8 mouse cellular contexts compared by ENCODE assay signal in genomic region chr11:114668741-114669623, GRCm38 (mm10). TPM values are rescaled to one million over a fixed set of nuclear protein-coding genes. Genes with fewer than 3 reads are reported as not detected.
A peak's percentile ranks its signal among the peaks of the same experiment; 100 is the strongest.
DNase-seq lines count a peak whose midpoint lies in the region; ATAC-seq and TF ChIP-seq lines count a peak whose summit lies in the region.

No protein-coding gene starts in this region.

- H3K36me3 ChIP-seq in E14TG2a.4 (ENCODE audit: insufficient read depth, low read length), result peaks cover 51% of the 10 kb centered on the region
- peaks cover 38% of the 10 kb centered on the region for H3K36me3 ChIP-seq in forebrain, embryonic 13.5 days (ENCODE audit: poor library complexity, severe bottlenecking)
- H3K36me3 ChIP-seq in heart, postnatal 0 days (replicated peaks; ENCODE audit: control insufficient read depth, insufficient read depth, low read length), result peaks cover 31% of the 10 kb centered on the region
- peaks cover 24% of the 10 kb centered on the region for H3K36me3 ChIP-seq in liver, embryonic 16.5 days (ENCODE audit: control insufficient read depth, insufficient read depth)
- peaks cover 15% of the 10 kb centered on the region for H3K36me3 ChIP-seq in neural tube, embryonic 11.5 days (ENCODE audit: control insufficient read depth, insufficient read depth, low read length)
- H3K36me3 ChIP-seq in testis, adult 2 months (ENCODE audit: control insufficient read depth, insufficient read depth, low read length), result peaks cover 2% of the 10 kb centered on the region; the same call in 1 of the 2 replicates

- no peak for TF ChIP-seq POLR2A in testis, adult 2 months (IDR thresholded peaks at IDR 0.05; ENCODE audit: control insufficient read depth, low read depth, low read length)

- H3K4me1 ChIP-seq in E14TG2a.4 (replicated peaks; ENCODE audit: low read depth, low read length), result peaks cover 63% of the 10 kb centered on the region
- peaks cover 20% of the 10 kb centered on the region for H3K4me1 ChIP-seq in forebrain, embryonic 13.5 days
- H3K4me1 ChIP-seq in heart, postnatal 0 days (ENCODE audit: control insufficient read depth, insufficient read depth), result peaks cover 18% of the 10 kb centered on the region
- peaks cover 20% of the 10 kb centered on the region for H3K4me1 ChIP-seq in liver, embryonic 16.5 days (ENCODE audit: control insufficient read depth, low read depth, low read length)
- H3K4me1 ChIP-seq in neural tube, embryonic 11.5 days (ENCODE audit: control insufficient read depth, insufficient read depth, low read length), result peaks cover 13% of the 10 kb centered on the region
- peaks cover 15% of the 10 kb centered on the region for H3K4me1 ChIP-seq in testis, adult 2 months (ENCODE audit: control insufficient read depth, insufficient read depth, low read length)

- H3K9me3 ChIP-seq in E14TG2a.4 (ENCODE audit: low read length), result no peaks in the 10 kb centered on the region
- H3K9me3 ChIP-seq in forebrain, embryonic 13.5 days (replicated peaks), result no peaks in the 10 kb centered on the region
- H3K9me3 ChIP-seq in heart, postnatal 0 days (replicated peaks; ENCODE audit: control insufficient read depth, low read length), result no peaks in the 10 kb centered on the region
- no peaks in the 10 kb centered on the region for H3K9me3 ChIP-seq in liver, embryonic 16.5 days (replicated peaks; ENCODE audit: control insufficient read depth, low read length)
- H3K9me3 ChIP-seq in neural tube, embryonic 11.5 days (ENCODE audit: control insufficient read depth, low read length), result no peaks in the 10 kb centered on the region

- H3K27ac ChIP-seq in forebrain, embryonic 13.5 days, result peak overlapping the region; percentile 94
- H3K27ac ChIP-seq in heart, postnatal 0 days (ENCODE audit: low read depth), result peak overlapping the region; percentile 95
- H3K27ac ChIP-seq in liver, embryonic 16.5 days (ENCODE audit: low read length), result peak overlapping the region; percentile 32
- peak overlapping the region; percentile 87 for H3K27ac ChIP-seq in neural tube, embryonic 11.5 days (ENCODE audit: low read depth, low read length)
- H3K27ac ChIP-seq in testis, adult 2 months (ENCODE audit: control insufficient read depth, insufficient read depth, low read depth, low read length), result peak overlapping the region; percentile 71

- peak; percentile 74 for DNase-seq in cerebellum, adult 11 months
- peak; percentile 85 for DNase-seq in heart, postnatal 0 days (ENCODE audit: low spot score)
- peak; percentile 86 to 92 for DNase-seq in kidney, postnatal 4 days
- peak; percentile 87 for DNase-seq in neural tube, embryonic 11.5 days (ENCODE audit: low spot score)

- under 1% methylated on average over 59 of the region's 60 CpGs for WGBS in forebrain, embryonic 13.5 days
- under 1% methylated on average over 60 of the region's 60 CpGs for WGBS in heart, postnatal 0 days
- under 1% methylated on average over 60 of the region's 60 CpGs for WGBS in liver, embryonic 16.5 days (ENCODE audit: insufficient replicate concordance)
- WGBS in neural tube, embryonic 11.5 days, result under 1% methylated on average over 59 of the region's 60 CpGs

- H3K27me3 ChIP-seq in E14TG2a.4 (ENCODE audit: insufficient read depth, low read length), result no peaks in the 10 kb centered on the region
- H3K27me3 ChIP-seq in forebrain, embryonic 13.5 days, result peaks cover 10% of the 10 kb centered on the region; the same call in 1 of the 2 replicates
- H3K27me3 ChIP-seq in heart, postnatal 0 days (ENCODE audit: control insufficient read depth, insufficient read depth, low read length), result 0 out of 2 replicates have a peak, but pooled peaks cover 3% of the 10 kb centered on the region
- peaks cover 3% of the 10 kb centered on the region; the same call in 1 of the 2 replicates for H3K27me3 ChIP-seq in liver, embryonic 16.5 days (ENCODE audit: control insufficient read depth, insufficient read depth, low read depth, low read length)
- no peaks in the 10 kb centered on the region for H3K27me3 ChIP-seq in neural tube, embryonic 11.5 days (ENCODE audit: control insufficient read depth, insufficient read depth, low read length)
- H3K27me3 ChIP-seq in testis, adult 2 months (ENCODE audit: control insufficient read depth, insufficient read depth, low read length), result no peaks in the 10 kb centered on the region

- peak; percentile 24 for TF ChIP-seq CTCF in E14TG2a.4 (conservative IDR thresholded peaks at IDR 0.05; ENCODE audit: low read length)
- peak; percentile 33 for TF ChIP-seq CTCF in heart, postnatal 0 days (IDR thresholded peaks at IDR 0.05; ENCODE audit: low read depth)
- TF ChIP-seq CTCF in testis, adult 2 months (IDR thresholded peaks at IDR 0.05; ENCODE audit: control insufficient read depth, insufficient read depth, insufficient replicate concordance, low read depth, low read length), result peak; percentile 40; the same call in 1 of the 2 replicates

- peak overlapping the region; percentile 89 for H3K9ac ChIP-seq in forebrain, embryonic 13.5 days
- H3K9ac ChIP-seq in heart, postnatal 0 days (replicated peaks; ENCODE audit: low read depth, low read length), result peak overlapping the region; percentile 90
- peak overlapping the region; percentile 74 for H3K9ac ChIP-seq in liver, embryonic 16.5 days (ENCODE audit: low read depth, low read length)
- H3K9ac ChIP-seq in neural tube, embryonic 11.5 days (ENCODE audit: low read length), result peak overlapping the region; percentile 94

- peak overlapping the region; percentile 95 for H3K4me2 ChIP-seq in forebrain, embryonic 13.5 days
- peak overlapping the region; percentile 91 for H3K4me2 ChIP-seq in heart, postnatal 0 days (ENCODE audit: low read depth, low read length)
- H3K4me2 ChIP-seq in liver, embryonic 16.5 days (ENCODE audit: low read depth, low read length), result peak overlapping the region; percentile 74
- H3K4me2 ChIP-seq in neural tube, embryonic 11.5 days (ENCODE audit: low read depth), result peak overlapping the region; percentile 63

- H3K4me3 ChIP-seq in E14TG2a.4 (replicated peaks; ENCODE audit: low read length), result peak overlapping the region; percentile 99
- H3K4me3 ChIP-seq in forebrain, embryonic 13.5 days, result peak overlapping the region; percentile 93
- peak overlapping the region; percentile 89 for H3K4me3 ChIP-seq in heart, postnatal 0 days (ENCODE audit: low read depth, low read length)
- peak overlapping the region; percentile 76 for H3K4me3 ChIP-seq in liver, embryonic 16.5 days (ENCODE audit: low read depth, low read length)
- H3K4me3 ChIP-seq in neural tube, embryonic 11.5 days (ENCODE audit: low read depth, low read length), result peak overlapping the region; percentile 92
- peak overlapping the region; percentile 96 for H3K4me3 ChIP-seq in testis, adult 2 months (ENCODE audit: control insufficient read depth, low read depth, low read length)

- TF ChIP-seq EP300 in heart, postnatal 0 days (IDR thresholded peaks at IDR 0.05; ENCODE audit: low read depth), result no peak

- ATAC-seq in forebrain, embryonic 13.5 days, result peak; percentile 72
- ATAC-seq in heart, postnatal 0 days (ENCODE audit: insufficient read depth, low read depth), result peak; percentile 84
- peak; percentile 63 for ATAC-seq in liver, embryonic 16.5 days (ENCODE audit: low read depth)
- ATAC-seq in neural tube, embryonic 11.5 days (ENCODE audit: insufficient read depth, low FRiP score, low TSS enrichment), result peak; percentile 60

RNA-seq across cellular contexts. Expression of gene Rpl38, which starts 0.7 kb away (rescaled TPM):
- 911 and 1,077 TPM in 2 replicates for polyA plus RNA-seq in forebrain, embryonic 13.5 days (2015; fragmentation: Nextera tagmentation; extraction: Ambion mirVana)
- total RNA-seq in heart, postnatal 0 days (2014; rRNA removed; ENCODE audit: low replicate concordance), result 331 and 650 TPM in 2 replicates
- 773 and 797 TPM in 2 replicates for polyA plus RNA-seq in heart, postnatal 0 days (2015; fragmentation: Nextera tagmentation; extraction: Ambion mirVana)
- 598 and 706 TPM in 2 replicates for polyA plus RNA-seq in liver, embryonic 16.5 days (2015; fragmentation: Nextera tagmentation; extraction: Ambion mirVana)
- 826 and 967 TPM in 2 replicates for polyA plus RNA-seq in neural tube, embryonic 11.5 days (2014; fragmentation: Nextera tagmentation; extraction: Ambion mirVana)
- polyA plus RNA-seq in testis, adult 2 months (2012; rRNA removed), result 600 and 645 TPM in 2 replicates

RNA-seq across cellular contexts. Expression of gene Ttyh2, which starts 6.2 kb away (rescaled TPM):
- polyA plus RNA-seq in forebrain, embryonic 13.5 days (2015; fragmentation: Nextera tagmentation; extraction: Ambion mirVana), result 21.6 and 22.3 TPM in 2 replicates
- 12.4 and 17.6 TPM in 2 replicates for total RNA-seq in heart, postnatal 0 days (2014; rRNA removed; ENCODE audit: low replicate concordance)
- 10.5 and 11.8 TPM in 2 replicates for polyA plus RNA-seq in heart, postnatal 0 days (2015; fragmentation: Nextera tagmentation; extraction: Ambion mirVana)
- polyA plus RNA-seq in liver, embryonic 16.5 days (2015; fragmentation: Nextera tagmentation; extraction: Ambion mirVana), result 11.5 and 15.3 TPM in 2 replicates
- polyA plus RNA-seq in neural tube, embryonic 11.5 days (2014; fragmentation: Nextera tagmentation; extraction: Ambion mirVana), result 20.6 and 24.6 TPM in 2 replicates
- 13.9 and 15.2 TPM in 2 replicates for polyA plus RNA-seq in testis, adult 2 months (2012; rRNA removed)

RNA-seq across cellular contexts. Expression of gene Dnaic2, which starts 58.2 kb away (rescaled TPM):
- 1.8 and 3.7 TPM in 2 replicates for polyA plus RNA-seq in forebrain, embryonic 13.5 days (2015; fragmentation: Nextera tagmentation; extraction: Ambion mirVana)
- total RNA-seq in heart, postnatal 0 days (2014; rRNA removed; ENCODE audit: low replicate concordance), result not detected in 2 replicates
- 0.33 and 0.75 TPM in 2 replicates for polyA plus RNA-seq in heart, postnatal 0 days (2015; fragmentation: Nextera tagmentation; extraction: Ambion mirVana)
- polyA plus RNA-seq in liver, embryonic 16.5 days (2015; fragmentation: Nextera tagmentation; extraction: Ambion mirVana), result 0.63 and 1.4 TPM in 2 replicates
- polyA plus RNA-seq in neural tube, embryonic 11.5 days (2014; fragmentation: Nextera tagmentation; extraction: Ambion mirVana), result 1.7 and 2.5 TPM in 2 replicates
- 57.5 and 61.2 TPM in 2 replicates for polyA plus RNA-seq in testis, adult 2 months (2012; rRNA removed)

Comparison
In these comparisons a context has a peak if more than half of its experiments do, and no peak if none do; other contexts are left out.
1. Peak in every context shown above with its lines: DNase-seq, ATAC-seq, H3K4me3 ChIP-seq and H3K27ac ChIP-seq.
2. H3K27ac ChIP-seq: peak in every context shown above with its lines; median percentile 95 in heart, postnatal 0 days; 94 in forebrain, embryonic 13.5 days; 87 in neural tube, embryonic 11.5 days; 71 in testis, adult 2 months; 32 in liver, embryonic 16.5 days.
3. RNA of gene Dnaic2, which starts 58.2 kb away (polyA plus RNA-seq): 57.5 to 61.2 TPM in testis, adult 2 months; 1.7 to 2.5 TPM in neural tube, embryonic 11.5 days, 1.8 to 3.7 TPM in forebrain, embryonic 13.5 days, 0.63 to 1.4 TPM in liver, embryonic 16.5 days and 0.33 to 0.75 TPM in heart, postnatal 0 days; every median in the first group is over 10 times any median in the second.